20 mouse cellular contexts compared by ENCODE assay signal in the genomic region with DNA sequence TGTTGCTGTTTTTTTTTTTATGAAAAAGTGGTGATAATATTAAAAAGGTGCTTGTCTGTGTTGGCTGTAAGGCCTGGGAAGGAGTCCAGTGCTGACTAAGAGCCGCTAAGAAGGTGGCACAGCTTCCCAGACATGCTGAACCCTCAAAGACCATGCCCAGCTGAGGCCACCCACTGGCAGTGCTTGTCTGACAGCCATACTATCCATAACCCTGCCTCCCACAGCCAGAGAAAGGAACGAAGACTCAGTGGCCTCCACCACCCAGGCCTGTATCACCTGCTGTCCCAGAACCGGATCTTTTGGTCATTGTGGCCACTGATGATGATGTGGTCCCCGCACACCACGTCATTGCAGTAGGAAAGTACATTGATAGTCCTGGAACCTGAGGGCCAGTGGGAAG. TPM values are rescaled to one million over a fixed set of nuclear protein-coding genes. Genes with fewer than 3 reads are reported as not detected.
DNase-seq lines count a peak whose midpoint lies in the region.
"Had no signal": no experiment of that assay in that cellular context is flagged by ENCODE, and none has a peak within 500 bp of the region (broad histone marks: within the 10 kb centered on the region; RNA-seq: fewer than 3 reads in every experiment).

No protein-coding gene starts in this region.

- 90% methylated on average over 5 of the region's 5 CpGs for WGBS in heart, embryonic 10.5 days

- peaks cover 14% of the 10 kb centered on the region; the same call in 1 of the 2 replicates for H3K27me3 ChIP-seq in heart, embryonic 10.5 days (ENCODE audit: insufficient read depth, poor library complexity, severe bottlenecking)
- H3K27me3 ChIP-seq: forebrain, embryonic 13.5 days; forebrain, embryonic 15.5 days; Patski had no signal

- no peak overlapping the region for H3K27ac ChIP-seq in heart, embryonic 10.5 days
- H3K27ac ChIP-seq: embryonic facial prominence, embryonic 10.5 days; embryonic facial prominence, embryonic 12.5 days; forebrain, embryonic 13.5 days; forebrain, embryonic 15.5 days had no signal

- peaks cover 50% of the 10 kb centered on the region for H3K36me3 ChIP-seq in heart, embryonic 10.5 days

- no peak overlapping the region for H3K4me3 ChIP-seq in heart, embryonic 10.5 days
- H3K4me3 ChIP-seq: embryonic facial prominence, embryonic 10.5 days; embryonic facial prominence, embryonic 12.5 days; forebrain, embryonic 13.5 days; forebrain, embryonic 15.5 days had no signal

- no peaks in the 10 kb centered on the region for H3K9me3 ChIP-seq in heart, embryonic 10.5 days
- H3K9me3 ChIP-seq: embryonic facial prominence, embryonic 10.5 days; embryonic facial prominence, embryonic 12.5 days; forebrain, embryonic 13.5 days; forebrain, embryonic 15.5 days; G1E had no signal

- DNase-seq in heart, embryonic 10.5 days (ENCODE audit: low spot score), result peak; percentile 68
- DNase-seq in heart, postnatal 4 days, result no peak
- DNase-seq in testis, postnatal 10 days (ENCODE audit: low spot score), result peak; percentile 31
- DNase-seq in testis, postnatal 14 days (ENCODE audit: low spot score), result no peak
- no peak for DNase-seq in spleen, postnatal 14 days (ENCODE audit: low spot score in 2 of 2)
- DNase-seq: adrenal gland, adult 8-10 months; adrenal gland, postnatal 14 days; adrenal gland, postnatal 36 days; cerebellum, adult 11-12 months; cerebellum, adult 2 months; cerebellum, adult 9-10 months; cerebellum, postnatal 10 days; cerebellum, postnatal 25 days; forebrain, postnatal 0 days had no signal

- H3K4me1 ChIP-seq in heart, embryonic 10.5 days, result peaks cover 15% of the 10 kb centered on the region
- H3K4me1 ChIP-seq: embryonic facial prominence, embryonic 12.5 days had no signal

RNA-seq across cellular contexts. Expression of a gene that starts 10.8 kb away (rescaled TPM):
- polyA plus RNA-seq in heart, embryonic 10.5 days (2016; fragmentation: Nextera tagmentation; extraction: Ambion mirVana), result 19.2 and 22.1 TPM in 2 replicates
- total RNA-seq in heart, postnatal 4 days (2021), result 10 to 100 TPM; 13.0 to 16.0 TPM

RNA-seq across cellular contexts. Expression of a gene that starts 25.7 kb away (rescaled TPM):
- 24.7 and 62.7 TPM in 2 replicates for polyA plus RNA-seq in heart, embryonic 10.5 days (2016; fragmentation: Nextera tagmentation; extraction: Ambion mirVana)
- 10 to 100 TPM; 45.6 to 53.6 TPM for total RNA-seq in heart, postnatal 4 days (2021)
- total RNA-seq: G1E had no signal

RNA-seq across cellular contexts. Expression of a gene that starts 56.7 kb away (rescaled TPM):
- polyA plus RNA-seq in heart, embryonic 10.5 days (2016; fragmentation: Nextera tagmentation; extraction: Ambion mirVana), result 15.9 and 24.6 TPM in 2 replicates
- total RNA-seq in heart, postnatal 4 days (2021), result 10 to 100 TPM; 44.5 to 44.8 TPM

Comparison
In these comparisons a context has a peak if more than half of its experiments do, and no peak if none do; other contexts are left out.
1. DNase-seq: peak in heart, embryonic 10.5 days (single experiment) and testis, postnatal 10 days (single experiment); none in heart, postnatal 4 days (single experiment), testis, postnatal 14 days (single experiment) and spleen, postnatal 14 days (0 of 2).